Mouse (Mus musculus) CH12.LX (cell line): Measurements from ENCODE around the gene Mterf4. TPM values are rescaled to one million over a fixed set of nuclear protein-coding genes. Genes with fewer than 3 reads are reported as not detected.

Experiments used
- DNase-seq: peaks from one replicate; pipeline ENCODE4 v3.0.0-alpha.2; 2013; ENCODE audit errors: extremely low read depth
- H3K27ac ChIP-seq: 2 replicates; pipeline ENCODE4 v1.5.1; 2012; ENCODE audit warnings: low read depth, mild to moderate bottlenecking, control low read depth, moderate library complexity; ENCODE audit not compliant: insufficient read depth
- H3K27me3 ChIP-seq: replicated peaks from 2 replicates; pipeline ENCODE3; 2012; ENCODE audit warnings: inconsistent platforms
- H3K36me3 ChIP-seq, 2 experiments: replicated peaks in 1 of 2; 2 replicates each; pipeline versions ENCODE3 to v1.6.1; 2012; ENCODE audit warnings: inconsistent platforms in 1 of 2, low read length in 1 of 2, mild to moderate bottlenecking in 1 of 2, mixed read lengths in 1 of 2, moderate library complexity in 1 of 2; ENCODE audit not compliant: control insufficient read depth in 1 of 2, insufficient read depth in 1 of 2
- H3K4me1 ChIP-seq, 2 experiments: 2 replicates each; pipeline ENCODE4 v1.6.1; 2012; ENCODE audit warnings: inconsistent platforms in 1 of 2, moderate library complexity in 1 of 2; ENCODE audit not compliant: insufficient read depth in 2 of 2, control insufficient read depth in 1 of 2
- H3K4me2 ChIP-seq: 2 replicates; pipeline ENCODE4 v1.6.1; 2012; ENCODE audit warnings: low read depth, mild to moderate bottlenecking, control low read depth; ENCODE audit not compliant: poor library complexity, insufficient read depth, severe bottlenecking
- H3K4me3 ChIP-seq, 3 experiments: fragments of 150-350 bp in 1 of 3; sonication (generic) in 1 of 3; replicated peaks in 1 of 3; 2 replicates each; pipeline versions ENCODE3 to v1.5.1; 2011 to 2012; ENCODE audit warnings: low read depth in 2 of 3, low read length in 2 of 3, mild to moderate bottlenecking in 2 of 3, moderate library complexity in 2 of 3, control low read depth in 1 of 3, improper control_type of control experiment in 1 of 3, inconsistent platforms in 1 of 3, mixed read lengths in 1 of 3; ENCODE audit not compliant: poor library complexity in 1 of 3
- H3K79me2 ChIP-seq: replicated peaks from 2 replicates; pipeline ENCODE4 v1.6.1; 2012; ENCODE audit warnings: mild to moderate bottlenecking, moderate library complexity; ENCODE audit not compliant: control insufficient read depth, poor library complexity, insufficient read depth, severe bottlenecking; ENCODE audit errors: extremely low read depth
- H3K9ac ChIP-seq: 2 replicates; pipeline ENCODE4 v1.6.1; 2012; ENCODE audit warnings: low read depth, mild to moderate bottlenecking, control low read depth, moderate library complexity; ENCODE audit not compliant: insufficient read depth
- H3K9me3 ChIP-seq: replicated peaks from 2 replicates; pipeline ENCODE3; 2012; ENCODE audit warnings: low read length, inconsistent platforms, mixed read lengths
- CHD1 ChIP-seq: IDR thresholded peaks from 2 replicates; pipeline ENCODE4 v1.6.1; 2012; ENCODE audit warnings: low read depth, low read length, improper control_type of control experiment, inconsistent platforms
- CHD2 ChIP-seq: IDR thresholded peaks from 2 replicates; pipeline ENCODE4 v1.6.1; 2011; ENCODE audit warnings: low read length, improper control_type of control experiment
- HCFC1 ChIP-seq: IDR thresholded peaks from 2 replicates; pipeline ENCODE4 v1.6.1; 2012; ENCODE audit warnings: low read depth, mild to moderate bottlenecking, inconsistent platforms, low read length, improper control_type of control experiment
- IRF4 ChIP-seq: IDR thresholded peaks from 2 replicates; pipeline ENCODE4 v1.6.1; 2014; ENCODE audit warnings: low read depth, mild to moderate bottlenecking, inconsistent platforms, low read length, improper control_type of control experiment
- JUN ChIP-seq: IDR thresholded peaks from 2 replicates; pipeline ENCODE4 v1.6.1; 2011; ENCODE audit warnings: low read depth, mild to moderate bottlenecking, low read length, improper control_type of control experiment, moderate library complexity; ENCODE audit not compliant: insufficient read depth
- JUND ChIP-seq: conservative IDR thresholded peaks from 2 replicates; pipeline ENCODE4 v1.6.1; 2011; ENCODE audit warnings: low read depth, low read length, improper control_type of control experiment
- MAFK ChIP-seq: IDR thresholded peaks from 2 replicates; pipeline ENCODE4 v1.6.1; 2011; ENCODE audit warnings: low read length, improper control_type of control experiment; ENCODE audit not compliant: insufficient replicate concordance
- MAX ChIP-seq: IDR thresholded peaks from 2 replicates; pipeline ENCODE4 v1.6.1; 2011; ENCODE audit warnings: low read length, improper control_type of control experiment
- MEF2A ChIP-seq: IDR thresholded peaks from 2 replicates; pipeline ENCODE4 v1.6.1; 2014; ENCODE audit warnings: low read depth, mild to moderate bottlenecking, inconsistent platforms, low read length, improper control_type of control experiment, borderline replicate concordance
- POLR2A ChIP-seq: IDR thresholded peaks from 2 replicates; pipeline ENCODE4 v1.6.1; 2011; ENCODE audit warnings: low read depth, mild to moderate bottlenecking, improper control_type of control experiment, low read length
- RAD21 ChIP-seq: IDR thresholded peaks from 2 replicates; pipeline ENCODE4 v1.6.1; 2011; ENCODE audit warnings: low read depth, mild to moderate bottlenecking, low read length, improper control_type of control experiment, moderate library complexity
- RCOR1 ChIP-seq: conservative IDR thresholded peaks from 2 replicates; pipeline ENCODE4 v1.6.1; 2012; ENCODE audit warnings: low read depth, mild to moderate bottlenecking, inconsistent platforms, low read length, improper control_type of control experiment
- SIN3A ChIP-seq: IDR thresholded peaks from 2 replicates; pipeline ENCODE4 v1.6.1; 2012; ENCODE audit warnings: low read length, improper control_type of control experiment, inconsistent platforms
- SMC3 ChIP-seq: IDR thresholded peaks from 2 replicates; pipeline ENCODE4 v1.6.1; 2011; ENCODE audit warnings: low read depth, low read length, improper control_type of control experiment
- UBTF ChIP-seq: IDR thresholded peaks from 2 replicates; pipeline ENCODE4 v1.6.1; 2012; ENCODE audit warnings: low read depth, mild to moderate bottlenecking, inconsistent platforms, low read length, improper control_type of control experiment, moderate library complexity
- USF2 ChIP-seq: conservative IDR thresholded peaks from 2 replicates; pipeline ENCODE4 v1.6.1; 2011; ENCODE audit warnings: low read depth, low read length, improper control_type of control experiment
- ZC3H11A ChIP-seq: IDR thresholded peaks from 2 replicates; pipeline ENCODE4 v1.6.1; 2012; ENCODE audit warnings: low read depth, mild to moderate bottlenecking, inconsistent platforms, low read length, improper control_type of control experiment
- ZKSCAN1 ChIP-seq: IDR thresholded peaks from 2 replicates; pipeline ENCODE4 v1.6.1; 2012; ENCODE audit warnings: low read depth, inconsistent platforms, low read length, improper control_type of control experiment, borderline replicate concordance
- ZNF384 ChIP-seq: IDR thresholded peaks from 2 replicates; pipeline ENCODE4 v1.6.1; 2012; ENCODE audit warnings: low read depth, low read length, improper control_type of control experiment, inconsistent platforms
- dilution Hi-C: fragments of 300-500 bp; cut with MboI; formaldehyde crosslinking; loops from 2 replicates; pipeline ENCODE4 v1.14.3; 2020; ENCODE audit warnings: low sequenced_read_pairs; ENCODE audit not compliant: extremely low pct_unique_long_range_greater_than_20kb, extremely low pct_ligation_motif_present
- in situ Hi-C: fragments of 300-500 bp; cut with MboI; formaldehyde crosslinking; loops from 3 replicates; pipeline ENCODE4 v1.14.3; 2019; ENCODE audit warnings: low sequenced_read_pairs, low pct_ligation_motif_present, low pct_unique_long_range_greater_than_20kb, mixed read lengths
- polyA plus RNA-seq: library from polyadenylated mRNA; unstranded; fragments of >175 nt; gene quantifications from 2 replicates; pipeline ENCODE4 v1.2.1, GENCODE M21; 2012; ENCODE audit warnings: low read depth; ENCODE audit not compliant: insufficient read length
- total RNA-seq, 2 experiments: library from RNA; depleted of rRNA; stranded (reverse); fragments of 300-350 nt in 1 of 2; fragments of >200 nt in 1 of 2; gene quantifications; 2 replicates each; pipeline ENCODE4 v1.2.3; 2012 to 2014

Mterf4 gene
- total and polyA plus RNA-seq, 3 experiments, result 25.6 to 40.0 (median 26.6) TPM

GRCm38 (mm10) chr1:93268246-93268645 lies 37.5 kb downstream of the Mterf4 start:
- no peaks in the 10 kb centered on the region for H3K36me3 ChIP-seq
- H3K4me3 ChIP-seq, result no peak overlapping the region
- peaks cover 2% of the 10 kb centered on the region for H3K9me3 ChIP-seq
- no peak for DNase-seq
- dilution Hi-C loops, result no loop called here
- in situ Hi-C loops, result no loop called here
- TF ChIP-seq SMC3, result no peak
- TF ChIP-seq JUN, result no peak
- no peak for TF ChIP-seq CHD1
- no peak for TF ChIP-seq ZKSCAN1
- TF ChIP-seq MAFK, result no peak
- TF ChIP-seq ZC3H11A, result no peak
- no peak for TF ChIP-seq IRF4
- no peak for TF ChIP-seq RCOR1
- no peak for TF ChIP-seq JUND
- TF ChIP-seq USF2, result no peak
- TF ChIP-seq UBTF, result no peak
- TF ChIP-seq MAX, result no peak
- TF ChIP-seq ZNF384, result no peak
- TF ChIP-seq, all 38 proteins: peak for 0
- Histone ChIP-seq H3K79me2 (no peaks in the 10 kb centered on the region), H3K4me2 (no peak overlapping the region), H3K27me3 (peaks cover 59% of the 10 kb centered on the region), H3K4me1 (no peaks in the 10 kb centered on the region), H3K9ac (no peak overlapping the region), H3K27ac (no peak overlapping the region)

DNA sequence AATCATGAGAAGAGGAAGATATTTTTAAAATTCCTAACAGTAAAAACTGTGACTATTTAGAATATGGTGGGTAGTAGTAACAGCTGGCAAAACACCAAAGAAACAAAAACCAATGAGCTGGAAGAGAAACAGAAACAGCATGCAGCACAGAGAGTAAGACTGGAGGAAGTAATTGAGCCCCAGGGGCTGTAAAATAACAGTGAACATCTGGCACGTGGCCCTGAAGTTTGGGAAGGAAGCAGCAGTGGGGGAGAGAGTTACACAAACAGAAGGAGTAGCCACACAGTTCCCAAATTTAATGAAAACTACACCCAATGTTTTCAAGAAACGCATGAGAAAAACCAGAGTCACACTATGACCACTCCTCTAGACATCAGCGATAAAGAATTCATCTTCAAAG lies 38.5 kb downstream of the Mterf4 start:
- Histone ChIP-seq H3K4me3 (no peak overlapping the region), H3K36me3 (no peaks in the 10 kb centered on the region), H3K4me2 (no peak overlapping the region), H3K27ac (no peak overlapping the region), H3K9me3 (peaks cover 2% of the 10 kb centered on the region), H3K27me3 (peaks cover 69% of the 10 kb centered on the region), H3K79me2 (no peaks in the 10 kb centered on the region), H3K9ac (no peak overlapping the region), H3K4me1 (no peaks in the 10 kb centered on the region)
- in situ Hi-C loops, result no loop called here
- dilution Hi-C loops, result no loop called here
- DNase-seq, result no peak
- TF ChIP-seq SIN3A, result no peak
- TF ChIP-seq ZC3H11A, result no peak
- TF ChIP-seq RAD21, result no peak
- no peak for TF ChIP-seq ZNF384
- TF ChIP-seq CHD2, result no peak
- TF ChIP-seq HCFC1, result no peak
- TF ChIP-seq JUN, result no peak
- no peak for TF ChIP-seq MEF2A
- no peak for TF ChIP-seq POLR2A
